Comparison of ENCODE assay signal across 14 mouse cellular contexts in genomic region chr3:137467386-137467785, GRCm38 (mm10).
A peak's percentile ranks its signal among the peaks of the same experiment; 100 is the strongest.
DNase-seq lines count a peak whose midpoint lies in the region; TF ChIP-seq lines count a peak whose summit lies in the region.
"Had no signal": no experiment of that assay in that cellular context is flagged by ENCODE, and none has a peak within 500 bp of the region (broad histone marks: within the 10 kb centered on the region; RNA-seq: fewer than 3 reads in every experiment).

No protein-coding gene starts in this region.

- no peak overlapping the region for H3K27ac ChIP-seq in gastrocnemius, adult 2 months
- H3K27ac ChIP-seq: embryonic facial prominence, embryonic 12.5 days; embryonic facial prominence, embryonic 15.5 days; hindbrain, embryonic 12.5 days; hindbrain, embryonic 15.5 days had no signal

- TF ChIP-seq CTCF in gastrocnemius, adult 2 months (IDR thresholded peaks at IDR 0.05) = no peak

- no peak overlapping the region for H3K4me3 ChIP-seq in gastrocnemius, adult 2 months
- H3K4me3 ChIP-seq: embryonic facial prominence, embryonic 12.5 days; embryonic facial prominence, embryonic 15.5 days; hindbrain, embryonic 12.5 days; hindbrain, embryonic 15.5 days had no signal

- peak; percentile 45 to 60 for DNase-seq in cerebellum, postnatal 10 days
- DNase-seq in cerebellum, adult 9-10 months = no peak
- peak; percentile 66 for DNase-seq in gastrocnemius, adult 2 months
- no peak for DNase-seq in gastrocnemius, postnatal 25 days
- DNase-seq in testis, postnatal 10 days (ENCODE audit: low spot score) = peak; percentile 45
- no peak for DNase-seq in testis, postnatal 14 days (ENCODE audit: low spot score)
- DNase-seq: adrenal gland, adult 8-10 months; adrenal gland, postnatal 25 days; forebrain, postnatal 0 days; heart, adult 11 months had no signal

- intact Hi-C loops in gastrocnemius, adult 2 months (cut with DNase I) = no loop called here

Comparison
In these comparisons a context has a peak if more than half of its experiments do, and no peak if none do; other contexts are left out.
1. DNase-seq: peak in cerebellum, postnatal 10 days (2 of 2), gastrocnemius, adult 2 months (single experiment) and testis, postnatal 10 days (single experiment); none in cerebellum, adult 9-10 months (single experiment), gastrocnemius, postnatal 25 days (single experiment) and testis, postnatal 14 days (single experiment).